Mouse (Mus musculus) heart, embryonic 12.5 days (tissue): ENCODE data around the gene Prss27. TPM values are rescaled to one million over a fixed set of nuclear protein-coding genes. Genes with fewer than 3 reads are reported as not detected.

Experiments
- ATAC-seq: fragments of 200-750 bp; cut with Nextera tagmentation; 2 replicates; pipeline ENCODE4 v1.8.0; 2017; ENCODE audit warnings: moderate TSS enrichment, moderate library complexity; ENCODE audit not compliant: insufficient number of reproducible peaks, low FRiP score
- H3K27ac ChIP-seq: fragments of 300-500 bp; sonication (generic); 2 replicates; pipeline ENCODE4 v1.5.1; 2016; ENCODE audit warnings: mild to moderate bottlenecking, moderate library complexity; ENCODE audit not compliant: poor library complexity, severe bottlenecking
- H3K27me3 ChIP-seq: fragments of 300-500 bp; sonication (generic); replicated peaks from 2 replicates; pipeline ENCODE4 v1.6.1; 2016; ENCODE audit warnings: mild to moderate bottlenecking, moderate library complexity
- H3K36me3 ChIP-seq: fragments of 300-500 bp; sonication (generic); 2 replicates; pipeline ENCODE4 v1.6.1; 2016; ENCODE audit warnings: mild to moderate bottlenecking, moderate library complexity
- H3K4me1 ChIP-seq: fragments of 300-500 bp; sonication (generic); replicated peaks from 2 replicates; pipeline ENCODE4 v1.6.1; 2016; ENCODE audit warnings: mild to moderate bottlenecking
- H3K4me2 ChIP-seq: fragments of 300-500 bp; sonication (generic); 2 replicates; pipeline ENCODE4 v1.6.1; 2016; ENCODE audit warnings: mild to moderate bottlenecking, moderate library complexity
- H3K4me3 ChIP-seq: fragments of 300-500 bp; sonication (generic); 2 replicates; pipeline ENCODE4 v1.5.1; 2016; ENCODE audit warnings: mild to moderate bottlenecking
- H3K9ac ChIP-seq: fragments of 300-500 bp; sonication (generic); 2 replicates; pipeline ENCODE4 v1.6.1; 2016; ENCODE audit warnings: mild to moderate bottlenecking, moderate library complexity
- H3K9me3 ChIP-seq: fragments of 300-500 bp; sonication (generic); replicated peaks from 2 replicates; pipeline ENCODE4 v1.6.1; 2016; ENCODE audit warnings: mild to moderate bottlenecking, moderate library complexity
- WGBS: fragments of 180-500 bp; shearing (Covaris S2); methylation state at CpG from one replicate; pipeline ENCODE4 v1.1.7; 2016; 5-methylcytosine and 5-hydroxymethylcytosine counted together
- polyA plus RNA-seq: library from polyadenylated mRNA; unstranded; fragments of >200 nt; fragmentation: Nextera tagmentation; extraction: Ambion mirVana; gene quantifications from 2 replicates; pipeline ENCODE4 v1.2.1, GENCODE M21; 2016

Gene Prss27
- polyA plus RNA-seq, 1 experiment from 2014 or later = 0.41 TPM

DNA sequence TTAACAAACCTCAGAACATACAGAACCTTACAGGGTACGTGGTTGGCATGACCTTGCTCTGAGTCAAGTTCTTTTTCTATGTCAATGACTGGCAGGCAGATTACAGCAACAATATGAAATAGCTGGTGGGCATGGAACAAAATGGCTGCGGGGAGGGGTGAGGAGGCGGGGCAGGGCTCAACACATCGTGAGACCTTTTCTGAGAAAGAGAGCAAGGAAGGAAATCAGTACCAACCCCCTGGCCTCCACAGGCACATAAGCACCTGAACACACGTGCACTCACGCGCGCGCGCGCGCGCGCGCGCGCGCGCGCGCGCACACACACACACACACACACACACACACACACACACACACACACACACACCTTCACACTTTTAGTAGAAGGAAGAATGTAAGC is 7.4 kb upstream of the Prss27 start:
- Histone ChIP-seq H3K4me3 (no peak overlapping the region), H3K36me3 (no peaks in the 10 kb centered on the region), H3K27ac (no peak overlapping the region), H3K4me1 (peaks cover 10% of the 10 kb centered on the region; the same call in 1 of the 2 replicates), H3K9me3 (no peaks in the 10 kb centered on the region), H3K4me2 (no peak overlapping the region), H3K27me3 (peaks cover 7% of the 10 kb centered on the region), H3K9ac (no peak overlapping the region)
- WGBS = 62% methylated on average over 10 of the region's 22 CpGs
- ATAC-seq = no peak

DNA sequence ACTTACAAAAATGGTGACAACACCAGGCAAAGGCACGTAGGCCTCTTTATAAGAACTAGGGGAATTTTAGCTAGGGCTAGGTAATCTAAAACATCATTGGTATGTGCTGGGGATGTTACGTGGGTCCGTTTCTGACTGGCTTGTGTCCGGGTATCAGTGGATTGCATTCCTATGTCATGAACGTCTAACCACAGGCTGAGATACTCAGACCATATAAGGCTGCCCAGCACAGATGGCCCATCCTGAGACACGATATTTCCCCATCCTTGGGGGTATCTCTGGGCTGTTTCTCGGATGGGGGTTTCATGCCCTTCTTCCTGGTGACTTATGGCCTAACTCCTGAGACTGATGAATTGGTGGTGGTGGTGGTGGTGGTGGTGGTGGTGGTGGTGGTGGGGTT is 2.9 kb upstream of the Prss27 start:
- Histone ChIP-seq H3K4me1 (peaks cover 10% of the 10 kb centered on the region; the same call in 1 of the 2 replicates), H3K27ac (no peak overlapping the region; the same call in 1 of the 2 replicates), H3K4me2 (no peak overlapping the region), H3K9me3 (no peaks in the 10 kb centered on the region; the same call in 1 of the 2 replicates), H3K36me3 (no peaks in the 10 kb centered on the region), H3K4me3 (no peak overlapping the region), H3K9ac (no peak overlapping the region), H3K27me3 (no peaks in the 10 kb centered on the region)
- 33% methylated on average over 7 of the region's 7 CpGs for WGBS
- ATAC-seq = no peak; the same call in 1 of the 2 replicates

DNA sequence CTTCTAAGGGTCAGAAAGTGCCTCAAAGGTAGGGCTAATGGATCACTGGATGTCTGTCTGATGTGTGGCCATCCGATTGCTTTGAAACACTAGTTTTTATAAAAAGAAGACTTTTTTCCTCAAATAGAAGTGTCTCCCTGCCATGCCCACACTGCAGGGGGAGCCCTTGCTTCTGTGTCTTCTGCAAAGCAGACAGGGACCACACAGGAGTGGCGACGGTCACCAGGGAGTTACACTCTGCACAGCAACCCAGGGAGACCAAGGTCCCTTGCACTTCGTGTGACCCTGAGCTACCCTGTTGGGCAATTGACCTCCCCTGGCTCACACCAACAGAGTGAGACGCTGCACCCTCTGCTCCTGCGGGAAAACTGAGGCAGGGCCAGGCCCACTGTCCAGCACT is 990 bp upstream of the Prss27 start:
- H3K4me1 ChIP-seq = peaks cover 10% of the 10 kb centered on the region; the same call in 1 of the 2 replicates
- no peak overlapping the region for H3K4me2 ChIP-seq
- H3K9ac ChIP-seq = no peak overlapping the region
- no peaks in the 10 kb centered on the region for H3K36me3 ChIP-seq
- no peaks in the 10 kb centered on the region for H3K27me3 ChIP-seq
- no peak overlapping the region for H3K27ac ChIP-seq
- WGBS = 63% methylated on average over 6 of the region's 6 CpGs
- no peaks in the 10 kb centered on the region; the same call in 1 of the 2 replicates for H3K9me3 ChIP-seq
- H3K4me3 ChIP-seq = no peak overlapping the region
- no peak for ATAC-seq

DNA sequence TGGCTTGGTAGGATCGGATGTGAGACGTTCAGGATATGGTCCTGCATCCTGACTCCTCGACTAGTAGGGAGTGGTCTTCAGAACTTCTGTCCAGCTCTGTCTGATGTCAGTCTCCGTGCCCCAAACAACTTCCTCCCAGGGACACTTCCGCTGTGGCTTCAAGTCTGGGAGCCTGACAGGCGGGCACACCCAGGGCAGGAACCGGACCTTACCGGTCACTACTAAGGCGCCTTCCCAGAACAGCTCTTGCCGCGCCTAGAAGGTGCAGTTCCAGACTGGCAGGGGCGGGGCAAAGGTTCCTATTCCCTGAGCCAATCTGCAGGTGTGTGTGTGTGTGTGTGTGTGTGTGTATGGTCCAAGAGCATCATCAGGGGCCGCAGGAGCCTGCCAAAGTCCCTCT is 584 bp upstream of the Prss27 start:
- Histone ChIP-seq H3K4me1 (peaks cover 10% of the 10 kb centered on the region; the same call in 1 of the 2 replicates), H3K36me3 (no peaks in the 10 kb centered on the region), H3K9ac (no peak overlapping the region), H3K27ac (no peak overlapping the region), H3K27me3 (no peaks in the 10 kb centered on the region), H3K4me2 (no peak overlapping the region), H3K9me3 (no peaks in the 10 kb centered on the region; the same call in 1 of the 2 replicates), H3K4me3 (no peak overlapping the region)
- ATAC-seq = no peak
- WGBS = 81% methylated on average over 13 of the region's 13 CpGs

DNA sequence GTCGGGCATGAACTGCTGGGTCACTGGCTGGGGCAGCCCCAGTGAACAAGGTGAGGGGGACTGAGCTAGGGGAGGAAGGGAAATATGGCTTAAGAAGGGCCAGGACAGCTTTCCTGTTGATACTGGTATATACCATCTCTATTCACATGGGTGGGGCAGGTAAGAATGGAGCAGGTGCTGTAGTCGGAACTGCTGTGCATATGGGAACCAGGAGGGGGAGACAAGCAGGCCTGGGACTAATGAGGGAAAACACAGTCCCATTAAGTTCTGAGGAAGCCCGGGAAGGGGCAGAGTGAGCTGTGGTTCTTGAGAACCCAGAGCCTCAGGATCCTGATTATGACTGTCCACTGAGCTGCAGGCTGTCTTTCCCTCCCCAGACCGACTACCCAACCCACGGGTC is 6.5 kb downstream of the Prss27 start:
- no peaks in the 10 kb centered on the region; the same call in 1 of the 2 replicates for H3K9me3 ChIP-seq
- H3K4me1 ChIP-seq = no peaks in the 10 kb centered on the region
- 69% methylated on average over 5 of the region's 5 CpGs for WGBS
- H3K36me3 ChIP-seq = peaks cover 28% of the 10 kb centered on the region
- H3K27ac ChIP-seq = no peak overlapping the region
- H3K4me3 ChIP-seq = no peak overlapping the region
- H3K4me2 ChIP-seq = no peak overlapping the region
- H3K9ac ChIP-seq = no peak overlapping the region
- no peak for ATAC-seq
- H3K27me3 ChIP-seq = no peaks in the 10 kb centered on the region

DNA sequence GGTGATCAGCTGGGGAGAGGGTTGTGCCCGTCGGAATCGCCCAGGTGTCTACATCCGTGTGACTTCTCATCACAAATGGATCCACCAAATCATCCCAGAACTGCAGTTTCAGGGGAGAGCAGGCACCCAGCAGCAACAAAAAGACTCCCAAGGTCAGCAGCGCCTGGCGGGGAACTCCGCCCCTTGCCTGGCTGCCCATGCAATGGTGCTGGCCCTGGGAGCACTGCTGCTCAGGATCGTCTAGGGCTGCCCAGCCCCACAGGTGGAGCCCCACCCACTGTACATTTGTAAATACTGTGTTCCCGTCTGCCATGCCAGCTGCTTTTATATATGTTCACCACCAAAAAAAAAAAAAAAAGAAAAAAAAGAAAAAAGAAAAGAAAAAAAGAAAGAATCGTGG is 7.7 kb downstream of the Prss27 start:
- H3K27ac ChIP-seq = no peak overlapping the region
- H3K4me2 ChIP-seq = no peak overlapping the region
- no peak overlapping the region for H3K9ac ChIP-seq
- 82% methylated on average over 10 of the region's 10 CpGs for WGBS
- H3K4me1 ChIP-seq = no peaks in the 10 kb centered on the region
- no peak for ATAC-seq
- no peak overlapping the region for H3K4me3 ChIP-seq
- H3K9me3 ChIP-seq = no peaks in the 10 kb centered on the region
- no peaks in the 10 kb centered on the region for H3K27me3 ChIP-seq
- H3K36me3 ChIP-seq = peaks cover 38% of the 10 kb centered on the region

DNA sequence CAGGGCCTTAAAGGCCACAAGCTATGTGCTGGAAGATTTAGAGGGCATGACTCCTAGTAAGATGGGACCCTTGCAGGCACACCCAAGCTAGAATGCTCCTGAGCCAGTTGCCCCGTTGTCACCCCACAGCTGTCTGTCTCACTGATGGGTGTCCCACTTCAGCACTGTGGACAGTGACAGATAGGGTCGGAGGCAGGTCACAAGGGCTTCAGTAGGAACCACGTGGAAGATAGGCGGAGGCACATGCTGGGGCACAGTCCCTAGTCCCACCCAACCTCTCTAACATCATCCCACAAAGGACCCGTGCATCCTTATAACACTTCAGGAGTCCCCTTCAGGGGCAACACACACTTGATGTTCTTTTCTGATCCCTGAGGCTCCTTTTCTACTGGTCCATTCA is 8.1 kb downstream of the Prss27 start:
- Histone ChIP-seq H3K9ac (no peak overlapping the region), H3K27me3 (no peaks in the 10 kb centered on the region), H3K4me1 (no peaks in the 10 kb centered on the region), H3K27ac (no peak overlapping the region), H3K36me3 (peaks cover 42% of the 10 kb centered on the region), H3K4me2 (no peak overlapping the region), H3K4me3 (no peak overlapping the region), H3K9me3 (no peaks in the 10 kb centered on the region)
- ATAC-seq = no peak
- WGBS = 35% methylated on average over 5 of the region's 5 CpGs

DNA sequence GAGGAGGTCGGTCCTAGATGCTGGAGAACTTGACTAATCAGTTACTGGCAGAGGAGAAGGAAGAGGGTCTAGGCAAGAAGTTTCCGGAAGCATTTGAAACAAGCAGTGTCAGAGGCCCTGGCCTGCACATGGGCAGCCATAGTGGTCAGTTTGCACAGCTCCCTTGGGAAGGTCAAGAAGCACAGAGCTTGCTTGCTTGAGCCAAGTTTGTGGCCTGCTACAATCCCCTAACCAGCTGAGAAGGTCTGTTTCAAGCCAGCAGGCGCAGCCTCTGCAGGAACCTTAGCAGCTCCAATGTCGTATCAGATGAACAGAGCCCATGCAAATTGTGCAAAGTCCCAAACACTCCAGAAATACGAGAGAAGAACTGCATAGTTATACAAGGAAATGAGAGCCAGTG is 10.1 kb downstream of the Prss27 start:
- Histone ChIP-seq H3K9me3 (no peaks in the 10 kb centered on the region), H3K4me2 (no peak overlapping the region), H3K4me3 (no peak overlapping the region), H3K4me1 (no peaks in the 10 kb centered on the region), H3K36me3 (peaks cover 60% of the 10 kb centered on the region), H3K27me3 (no peaks in the 10 kb centered on the region), H3K9ac (no peak overlapping the region), H3K27ac (no peak overlapping the region)
- 87% methylated on average over 5 of the region's 5 CpGs for WGBS
- ATAC-seq = no peak

DNA sequence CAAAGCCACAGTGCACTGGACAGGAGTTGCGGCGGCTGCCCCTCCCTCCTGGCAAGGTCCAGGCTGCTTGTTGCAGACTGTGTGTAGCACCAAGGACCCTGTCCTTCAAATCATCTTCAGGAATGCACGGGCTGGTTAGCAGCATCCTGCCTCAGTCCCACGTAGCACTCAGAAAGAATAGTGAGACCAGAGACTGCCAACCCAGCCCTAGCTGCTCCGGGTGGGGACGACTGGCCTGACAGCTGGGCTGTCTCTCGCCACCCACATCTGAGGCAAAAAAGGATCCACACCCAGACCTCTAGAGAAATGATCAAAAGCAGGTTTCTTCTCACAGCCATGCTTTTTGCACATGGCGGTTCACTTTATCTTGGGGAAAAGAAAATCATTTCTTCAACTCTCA is 11.1 kb downstream of the Prss27 start:
- no peak for ATAC-seq
- Histone ChIP-seq H3K36me3 (peaks cover 69% of the 10 kb centered on the region), H3K4me3 (no peak overlapping the region), H3K4me1 (no peaks in the 10 kb centered on the region), H3K4me2 (no peak overlapping the region), H3K9ac (no peak overlapping the region), H3K27ac (no peak overlapping the region), H3K9me3 (no peaks in the 10 kb centered on the region), H3K27me3 (no peaks in the 10 kb centered on the region)
- 88% methylated on average over 8 of the region's 8 CpGs for WGBS

DNA sequence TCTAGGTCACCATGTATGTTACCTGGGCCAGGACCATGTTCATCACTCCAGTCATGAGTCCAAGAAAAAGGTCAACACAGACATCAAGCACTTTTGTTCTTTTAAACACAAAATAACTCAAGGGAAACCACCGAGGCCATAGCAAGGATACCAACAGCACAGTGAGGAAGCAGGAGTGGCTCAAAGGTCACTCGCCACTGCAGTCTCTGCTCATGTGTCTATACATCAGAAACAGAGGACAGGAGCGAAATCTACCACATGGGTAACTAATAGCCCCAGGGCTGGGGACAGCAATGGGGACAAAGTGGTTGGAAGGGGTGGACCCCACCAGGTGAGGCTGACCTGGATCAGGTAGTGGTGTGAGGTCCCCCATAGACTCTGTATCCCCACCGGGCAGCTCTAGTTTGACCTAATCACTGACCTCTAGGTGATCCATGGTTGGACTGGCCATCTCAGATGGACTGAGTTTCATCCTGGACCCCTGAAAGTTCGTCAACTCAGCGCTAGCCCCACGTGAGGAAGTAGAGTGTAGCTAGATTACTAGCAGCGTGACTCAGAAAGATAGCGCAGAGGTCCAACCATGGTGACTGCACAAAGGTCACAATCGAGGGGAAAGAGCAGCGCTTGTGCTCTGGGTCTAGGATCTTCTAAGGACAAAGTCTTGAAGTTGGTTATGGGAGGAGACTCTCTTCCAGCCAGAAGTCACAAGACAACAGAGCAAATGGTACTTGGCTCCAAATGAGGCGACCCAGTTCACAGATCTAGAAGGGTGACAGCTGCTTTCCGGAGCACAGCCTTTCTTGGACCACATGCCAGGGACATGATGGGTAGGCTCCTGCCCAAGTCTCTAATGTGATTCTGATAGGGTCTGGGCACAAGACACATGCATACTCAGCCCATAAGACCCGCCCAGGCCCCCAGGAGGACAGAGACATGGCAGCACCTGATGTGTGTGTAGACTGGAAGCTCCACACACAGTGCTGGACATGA is 19.0 kb downstream of the Prss27 start:
- H3K36me3 ChIP-seq = peaks cover 86% of the 10 kb centered on the region
- no peak for ATAC-seq
- 90% methylated on average over 14 of the region's 14 CpGs for WGBS
- H3K4me1 ChIP-seq = no peaks in the 10 kb centered on the region; the same call in 1 of the 2 replicates
- H3K9me3 ChIP-seq = no peaks in the 10 kb centered on the region
- no peaks in the 10 kb centered on the region for H3K27me3 ChIP-seq
- H3K4me2 ChIP-seq = no peak overlapping the region
- no peak overlapping the region for H3K9ac ChIP-seq
- no peak overlapping the region for H3K4me3 ChIP-seq
- H3K27ac ChIP-seq = no peak overlapping the region

DNA sequence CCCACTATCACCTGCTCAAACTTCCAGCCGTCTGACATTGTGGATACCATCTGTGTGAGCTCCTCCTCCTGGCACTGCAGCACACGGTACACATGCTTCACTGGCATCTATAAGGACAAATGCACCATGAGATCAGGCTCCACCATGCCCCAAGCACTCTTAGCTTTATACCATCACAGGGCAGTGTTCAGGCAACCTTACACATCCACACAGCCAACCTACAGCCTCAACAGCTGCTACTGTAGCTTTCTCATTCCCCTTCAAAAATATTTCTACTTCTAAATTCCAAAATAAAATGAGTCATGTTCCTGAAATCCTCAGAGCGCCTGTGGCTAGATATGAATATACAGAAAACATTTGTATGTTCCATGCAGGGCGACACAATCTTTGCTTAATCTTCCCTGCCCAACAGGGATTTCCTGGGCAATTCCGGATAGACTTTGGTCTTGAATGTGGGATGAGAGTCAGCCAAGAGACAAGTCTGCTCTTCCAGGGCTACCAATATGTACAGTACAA is 19.8 kb downstream of the Prss27 start:
- no peak overlapping the region for H3K27ac ChIP-seq
- peaks cover 4% of the 10 kb centered on the region; the same call in 1 of the 2 replicates for H3K4me1 ChIP-seq
- H3K4me3 ChIP-seq = no peak overlapping the region
- H3K9me3 ChIP-seq = no peaks in the 10 kb centered on the region
- H3K9ac ChIP-seq = no peak overlapping the region
- no peak overlapping the region for H3K4me2 ChIP-seq
- WGBS = 90% methylated on average over 5 of the region's 5 CpGs
- H3K27me3 ChIP-seq = no peaks in the 10 kb centered on the region
- peaks cover 77% of the 10 kb centered on the region for H3K36me3 ChIP-seq
- ATAC-seq = no peak
